Mouse (Mus musculus): ENCODE measurements around the gene Rsph14. TPM values are rescaled to one million over a fixed set of nuclear protein-coding genes. Genes with fewer than 3 reads are reported as not detected.
A peak's percentile ranks its signal among the peaks of the same experiment; 100 is the strongest.

Rsph14 gene
- polyA plus RNA-seq (2014; fragmentation: Nextera tagmentation; extraction: Ambion mirVana), result 0.33 TPM in 1 of 2 replicates, not detected in the other

DNA sequence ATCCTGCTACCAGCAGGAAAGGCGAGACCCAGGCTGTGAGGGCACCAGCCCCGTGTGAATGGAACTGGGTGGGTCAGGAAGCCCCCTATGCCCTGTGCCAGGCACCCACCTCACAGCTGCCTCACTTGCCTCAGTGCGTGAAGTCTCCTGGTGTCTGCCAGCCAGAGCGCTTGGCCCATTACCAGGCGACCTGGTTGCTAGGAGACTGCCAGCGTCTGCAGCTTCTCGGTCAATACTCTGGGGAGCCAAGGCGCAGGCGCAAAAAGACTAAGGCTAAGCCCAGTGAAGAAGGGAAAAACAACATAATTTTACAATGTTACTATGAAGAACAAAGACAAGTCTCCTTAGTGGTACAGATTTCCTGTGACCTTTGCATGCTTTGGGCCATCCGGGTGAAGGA lies at the start of gene Rsph14:
Gene Rsph14, minus strand, starts transcription at position 192 of the 400 bp plus-strand sequence.
- no peaks in the 10 kb centered on the region for H3K9me3 ChIP-seq (ENCODE audit: control insufficient read depth, low read length)
- H3K4me2 ChIP-seq (ENCODE audit: low read depth, low read length), result peak within 1 kb of the TSS; percentile 21
- H3K27me3 ChIP-seq (ENCODE audit: control insufficient read depth, insufficient read depth, low read length), result no peaks in the 10 kb centered on the region
- H3K9ac ChIP-seq (replicated peaks; ENCODE audit: low read depth, low read length), result no peak within 1 kb of the TSS
- peak; percentile 75 for ATAC-seq (ENCODE audit: low read depth)
- 8% methylated on average over 10 of the region's 10 CpGs for WGBS
- no peaks in the 10 kb centered on the region for H3K36me3 ChIP-seq (ENCODE audit: control insufficient read depth, insufficient read depth, low read length)
- no peak within 1 kb of the TSS for H3K4me3 ChIP-seq (ENCODE audit: low read depth, low read length)
- peaks cover 20% of the 10 kb centered on the region for H3K4me1 ChIP-seq (ENCODE audit: control insufficient read depth, insufficient read depth, low read length)
- H3K27ac ChIP-seq (ENCODE audit: low read depth, low read length), result peak within 1 kb of the TSS; percentile 40

DNA sequence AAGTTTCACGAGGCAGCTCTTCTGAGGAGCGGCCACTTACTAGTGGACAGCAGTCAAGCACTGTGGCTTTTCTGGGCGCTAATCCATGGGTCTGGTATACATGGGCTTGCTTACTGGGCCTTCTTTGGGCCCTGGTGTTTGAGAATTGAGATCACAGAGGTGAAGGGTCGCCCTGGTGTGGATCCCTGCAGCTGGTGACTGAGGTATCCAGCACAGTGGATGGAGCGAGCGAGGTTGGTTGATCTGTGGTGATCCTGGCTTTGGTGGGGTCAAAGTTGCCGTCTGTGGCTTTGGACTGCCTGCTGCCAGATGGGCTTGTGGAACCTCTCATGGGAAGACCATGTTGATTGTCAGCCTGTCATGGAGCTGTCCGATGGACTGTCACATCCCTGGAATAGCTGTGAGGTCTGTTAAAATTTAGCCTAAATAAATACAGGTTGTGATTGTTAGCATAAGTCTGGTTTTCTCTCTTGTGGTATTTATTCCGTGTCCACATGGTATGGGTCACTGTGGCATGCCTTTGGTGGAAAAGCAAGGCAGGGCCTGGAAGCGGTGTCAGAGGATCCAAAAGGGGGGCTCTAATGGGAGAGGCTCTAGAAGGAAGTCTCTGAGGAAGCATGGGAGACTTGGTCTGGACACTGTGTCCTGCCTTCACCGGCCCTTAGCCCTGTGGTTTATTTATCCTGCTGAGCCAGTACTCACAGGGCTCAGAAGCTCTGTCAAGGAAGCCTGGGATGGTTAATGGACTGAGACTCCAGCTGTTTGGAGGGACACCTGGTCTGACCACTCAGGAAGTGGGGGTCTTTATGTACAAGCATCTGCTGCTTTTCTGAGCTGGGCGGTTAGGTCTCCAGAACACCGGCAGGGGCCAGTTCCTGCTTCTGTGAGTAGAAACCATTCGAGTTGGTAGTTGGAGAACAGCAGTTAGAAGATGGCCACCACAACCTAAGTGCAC lies 46.1 kb upstream of the Rsph14 start:
- WGBS, result 92% methylated on average over 14 of the region's 14 CpGs
- Histone ChIP-seq H3K27me3 (ENCODE audit: control insufficient read depth, insufficient read depth, low read length) (no peaks in the 10 kb centered on the region), H3K4me2 (ENCODE audit: low read depth, low read length) (no peak overlapping the region), H3K4me1 (ENCODE audit: control insufficient read depth, insufficient read depth, low read length) (peaks cover 2% of the 10 kb centered on the region; the same call in 1 of the 2 replicates), H3K9me3 (ENCODE audit: control insufficient read depth, low read length) (no peaks in the 10 kb centered on the region), H3K27ac (ENCODE audit: low read depth, low read length) (no peak overlapping the region), H3K36me3 (ENCODE audit: control insufficient read depth, insufficient read depth, low read length) (no peaks in the 10 kb centered on the region), H3K9ac (replicated peaks; ENCODE audit: low read depth, low read length) (no peak overlapping the region), H3K4me3 (ENCODE audit: low read depth, low read length) (no peak overlapping the region)
- ATAC-seq (ENCODE audit: low read depth), result no peak; the same call in 1 of the 2 replicates

DNA sequence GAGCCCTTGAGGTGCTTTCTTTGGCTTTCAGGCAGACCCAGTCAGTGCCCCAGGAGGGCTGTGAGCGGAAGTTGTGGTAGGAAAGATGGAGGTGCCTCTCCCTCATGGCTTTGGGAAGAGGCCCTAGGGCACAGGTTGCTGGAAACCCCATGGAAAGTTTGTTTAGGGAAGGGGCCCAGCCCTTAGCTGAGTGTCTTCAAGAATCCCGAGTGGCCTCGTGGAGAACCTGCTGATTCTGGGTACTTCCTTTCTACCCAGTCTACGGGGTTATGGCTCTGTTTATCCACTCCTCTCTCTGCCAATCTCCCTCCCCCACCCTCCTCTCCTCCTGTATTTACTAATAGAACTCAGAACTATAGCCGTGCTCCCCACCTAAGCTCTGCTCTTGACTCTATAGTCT lies 43.3 kb upstream of the Rsph14 start:
- ATAC-seq (ENCODE audit: low read depth), result no peak
- Histone ChIP-seq H3K4me1 (ENCODE audit: control insufficient read depth, insufficient read depth, low read length) (peaks cover 2% of the 10 kb centered on the region; the same call in 1 of the 2 replicates), H3K9ac (replicated peaks; ENCODE audit: low read depth, low read length) (no peak overlapping the region), H3K9me3 (ENCODE audit: control insufficient read depth, low read length) (no peaks in the 10 kb centered on the region), H3K4me3 (ENCODE audit: low read depth, low read length) (no peak overlapping the region), H3K27ac (ENCODE audit: low read depth, low read length) (no peak overlapping the region), H3K36me3 (ENCODE audit: control insufficient read depth, insufficient read depth, low read length) (no peaks in the 10 kb centered on the region), H3K4me2 (ENCODE audit: low read depth, low read length) (no peak overlapping the region), H3K27me3 (ENCODE audit: control insufficient read depth, insufficient read depth, low read length) (no peaks in the 10 kb centered on the region)
- WGBS, result 81% methylated on average over 5 of the region's 5 CpGs

DNA sequence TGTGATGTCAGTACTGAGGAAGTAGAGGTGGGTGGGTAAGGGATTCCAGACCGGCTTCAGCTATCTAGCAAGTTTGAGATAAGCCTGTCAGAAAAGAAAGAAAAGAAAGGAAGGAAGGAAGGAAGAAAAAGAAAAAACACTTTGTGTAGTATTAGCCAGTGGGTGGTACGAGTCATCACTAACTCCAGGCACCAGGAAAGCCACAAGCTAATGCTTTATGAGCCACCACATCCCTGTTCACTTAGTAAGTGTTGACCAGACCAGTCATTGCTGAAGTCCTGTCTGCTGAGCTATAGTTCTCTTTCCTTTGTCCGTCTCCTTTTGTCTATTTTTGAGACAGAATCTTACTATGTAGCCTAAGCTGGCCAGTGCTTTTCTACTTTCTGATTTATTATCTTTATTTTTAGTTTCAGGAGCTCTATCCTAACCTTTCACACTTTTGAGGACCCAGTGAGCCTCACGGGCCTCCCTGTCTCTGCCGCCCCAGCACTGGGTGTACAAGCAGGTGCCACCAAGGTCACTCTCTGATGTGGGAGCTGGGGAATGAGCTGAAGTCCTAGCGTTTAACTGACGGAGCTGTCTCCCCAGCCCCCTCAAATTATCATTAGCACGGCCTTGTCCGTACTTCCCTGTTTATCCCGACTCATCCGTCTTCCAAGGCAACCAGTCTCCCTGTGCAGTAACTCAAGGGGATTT lies 38.0 kb upstream of the Rsph14 start:
- H3K36me3 ChIP-seq (ENCODE audit: control insufficient read depth, insufficient read depth, low read length), result no peaks in the 10 kb centered on the region
- ATAC-seq (ENCODE audit: low read depth), result no peak
- no peaks in the 10 kb centered on the region for H3K9me3 ChIP-seq (ENCODE audit: control insufficient read depth, low read length)
- H3K27ac ChIP-seq (ENCODE audit: low read depth, low read length), result no peak overlapping the region
- no peak overlapping the region for H3K4me3 ChIP-seq (ENCODE audit: low read depth, low read length)
- no peak overlapping the region for H3K4me2 ChIP-seq (ENCODE audit: low read depth, low read length)
- WGBS, result 57% methylated on average over 11 of the region's 11 CpGs
- H3K27me3 ChIP-seq (ENCODE audit: control insufficient read depth, insufficient read depth, low read length), result no peaks in the 10 kb centered on the region
- H3K4me1 ChIP-seq (ENCODE audit: control insufficient read depth, insufficient read depth, low read length), result peaks cover 19% of the 10 kb centered on the region; the same call in 1 of the 2 replicates
- H3K9ac ChIP-seq (replicated peaks; ENCODE audit: low read depth, low read length), result no peak overlapping the region

DNA sequence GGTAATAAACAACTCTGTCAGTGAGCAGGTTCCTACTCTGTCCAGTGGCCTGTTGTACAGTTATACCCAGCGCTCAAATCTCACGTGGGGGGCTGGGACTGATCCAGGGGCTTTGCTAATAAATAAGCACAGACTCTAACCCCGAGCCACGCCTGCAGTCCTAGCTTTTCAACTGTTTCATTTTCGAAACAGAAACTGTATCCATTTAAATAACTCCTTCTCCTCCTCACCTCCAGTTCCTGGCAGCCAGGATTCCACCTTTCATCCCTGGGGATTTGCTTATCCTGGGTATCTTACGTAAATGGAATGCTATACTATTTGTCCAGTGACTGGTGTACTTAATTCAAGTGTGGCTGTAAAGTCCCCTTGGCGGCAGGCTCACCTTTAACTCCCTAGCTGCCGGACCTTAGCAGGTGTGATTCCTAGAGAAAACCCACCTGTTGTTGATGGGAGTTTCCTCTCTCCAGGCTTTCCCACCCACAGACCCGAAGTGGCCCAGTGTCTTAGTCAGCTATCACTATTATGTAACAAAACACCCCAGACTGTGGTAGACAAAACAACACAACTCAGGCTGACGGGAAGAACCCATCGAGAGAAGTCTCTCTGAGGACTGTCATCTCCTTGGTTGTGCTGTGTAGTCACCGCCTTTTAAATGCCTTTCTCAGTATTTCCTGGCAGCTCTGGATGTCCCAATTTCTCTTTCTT lies 36.4 kb upstream of the Rsph14 start:
- Histone ChIP-seq H3K4me1 (ENCODE audit: control insufficient read depth, insufficient read depth, low read length) (peaks cover 34% of the 10 kb centered on the region), H3K9ac (replicated peaks; ENCODE audit: low read depth, low read length) (no peak overlapping the region), H3K27ac (ENCODE audit: low read depth, low read length) (no peak overlapping the region), H3K4me3 (ENCODE audit: low read depth, low read length) (no peak overlapping the region), H3K9me3 (ENCODE audit: control insufficient read depth, low read length) (no peaks in the 10 kb centered on the region), H3K4me2 (ENCODE audit: low read depth, low read length) (no peak overlapping the region), H3K36me3 (ENCODE audit: control insufficient read depth, insufficient read depth, low read length) (no peaks in the 10 kb centered on the region), H3K27me3 (ENCODE audit: control insufficient read depth, insufficient read depth, low read length) (no peaks in the 10 kb centered on the region)
- 57% methylated on average over 12 of the region's 12 CpGs for WGBS
- ATAC-seq (ENCODE audit: low read depth), result no peak

DNA sequence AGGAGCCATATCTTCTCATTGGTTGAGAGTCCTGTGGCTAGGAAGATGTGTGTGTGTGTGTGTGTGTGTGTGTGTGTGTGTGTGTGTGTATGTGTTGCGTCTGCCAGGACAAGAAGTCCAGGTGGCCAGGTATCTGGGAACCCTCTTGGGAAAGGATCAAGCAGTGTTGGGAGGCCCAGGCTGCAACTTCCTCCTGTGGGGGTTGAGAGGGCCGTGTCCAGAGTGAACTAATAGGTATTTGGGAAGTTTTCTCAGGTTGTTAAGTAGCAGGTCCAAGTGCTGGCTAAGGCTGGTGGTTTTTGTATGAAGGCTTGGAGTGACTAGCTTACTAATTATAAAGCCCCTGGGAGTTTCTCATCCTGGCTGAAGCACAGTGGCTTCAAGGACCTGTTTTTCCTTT lies 35.7 kb upstream of the Rsph14 start:
- Histone ChIP-seq H3K36me3 (ENCODE audit: control insufficient read depth, insufficient read depth, low read length) (no peaks in the 10 kb centered on the region), H3K27ac (ENCODE audit: low read depth, low read length) (no peak overlapping the region), H3K4me3 (ENCODE audit: low read depth, low read length) (no peak overlapping the region), H3K9me3 (ENCODE audit: control insufficient read depth, low read length) (no peaks in the 10 kb centered on the region), H3K9ac (replicated peaks; ENCODE audit: low read depth, low read length) (no peak overlapping the region), H3K27me3 (ENCODE audit: control insufficient read depth, insufficient read depth, low read length) (no peaks in the 10 kb centered on the region), H3K4me2 (ENCODE audit: low read depth, low read length) (no peak overlapping the region), H3K4me1 (ENCODE audit: control insufficient read depth, insufficient read depth, low read length) (peaks cover 41% of the 10 kb centered on the region)
- 65% methylated on average over 2 of the region's 2 CpGs for WGBS
- ATAC-seq (ENCODE audit: low read depth), result no peak

DNA sequence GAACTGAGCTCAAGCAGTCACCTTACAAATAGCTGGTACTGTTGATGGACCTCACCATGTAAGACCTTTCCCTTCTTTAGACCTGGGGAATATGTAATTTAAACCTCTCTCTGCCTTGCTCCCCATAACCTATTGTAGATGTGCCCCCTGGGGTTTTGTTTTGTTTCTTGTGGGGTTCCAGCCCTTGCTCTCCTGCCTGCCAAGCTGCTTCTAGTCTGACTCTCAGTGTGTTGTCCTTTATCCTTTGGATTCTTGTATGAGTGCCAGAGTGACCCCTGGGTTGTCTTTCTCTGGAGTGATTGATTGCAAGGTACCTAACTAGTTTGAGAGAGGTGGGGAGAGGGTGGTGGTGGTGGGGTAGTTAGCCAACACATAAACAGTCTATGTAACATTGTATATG lies 35.1 kb upstream of the Rsph14 start:
- no peaks in the 10 kb centered on the region for H3K27me3 ChIP-seq (ENCODE audit: control insufficient read depth, insufficient read depth, low read length)
- H3K4me2 ChIP-seq (ENCODE audit: low read depth, low read length), result no peak overlapping the region
- no peaks in the 10 kb centered on the region for H3K36me3 ChIP-seq (ENCODE audit: control insufficient read depth, insufficient read depth, low read length)
- no peaks in the 10 kb centered on the region for H3K9me3 ChIP-seq (ENCODE audit: control insufficient read depth, low read length)
- H3K4me1 ChIP-seq (ENCODE audit: control insufficient read depth, insufficient read depth, low read length), result peaks cover 48% of the 10 kb centered on the region
- no peak overlapping the region for H3K4me3 ChIP-seq (ENCODE audit: low read depth, low read length)
- no peak overlapping the region for H3K27ac ChIP-seq (ENCODE audit: low read depth, low read length)
- ATAC-seq (ENCODE audit: low read depth), result no peak
- no peak overlapping the region for H3K9ac ChIP-seq (replicated peaks; ENCODE audit: low read depth, low read length)

DNA sequence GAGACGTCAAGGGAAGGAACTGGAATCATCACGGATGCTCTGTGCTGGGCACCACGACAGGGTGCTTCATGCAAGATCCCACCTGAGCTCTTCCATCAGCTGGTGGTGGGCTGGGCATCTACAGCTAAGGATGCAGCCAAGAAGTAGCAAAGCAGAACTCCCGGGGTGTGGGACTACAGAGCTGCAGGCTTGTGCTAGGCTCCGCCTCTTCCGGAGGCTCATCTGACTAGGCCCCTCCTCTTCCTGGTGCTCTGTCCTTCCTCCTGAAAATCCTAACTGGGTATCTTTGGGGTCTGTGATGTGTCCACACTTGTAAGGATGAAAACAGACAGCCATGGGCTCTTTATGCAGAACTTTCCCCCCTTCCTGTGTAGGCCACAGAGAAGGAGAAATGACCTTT lies 33.3 kb upstream of the Rsph14 start:
- no peak overlapping the region for H3K4me3 ChIP-seq (ENCODE audit: low read depth, low read length)
- H3K27me3 ChIP-seq (ENCODE audit: control insufficient read depth, insufficient read depth, low read length), result no peaks in the 10 kb centered on the region; the same call in 1 of the 2 replicates
- H3K4me2 ChIP-seq (ENCODE audit: low read depth, low read length), result peak overlapping the region; percentile 97; the same call in 1 of the 2 replicates
- H3K4me1 ChIP-seq (ENCODE audit: control insufficient read depth, insufficient read depth, low read length), result peaks cover 56% of the 10 kb centered on the region
- ATAC-seq (ENCODE audit: low read depth), result no peak
- H3K36me3 ChIP-seq (ENCODE audit: control insufficient read depth, insufficient read depth, low read length), result no peaks in the 10 kb centered on the region
- H3K27ac ChIP-seq (ENCODE audit: low read depth, low read length), result no peak overlapping the region
- WGBS, result 77% methylated on average over 6 of the region's 6 CpGs
- no peaks in the 10 kb centered on the region for H3K9me3 ChIP-seq (ENCODE audit: control insufficient read depth, low read length)
- no peak overlapping the region for H3K9ac ChIP-seq (replicated peaks; ENCODE audit: low read depth, low read length)

Data from neural tube, embryonic 14.5 days (tissue).